Mouse (Mus musculus) layer of hippocampus, adult 2 months (tissue): ENCODE measurements around the gene Kif18b. TPM values are rescaled to one million over a fixed set of nuclear protein-coding genes. Genes with fewer than 3 reads are reported as not detected.

Experiments used
- DNase-seq, 2 experiments: peaks; one replicate each; pipeline ENCODE4 v3.0.0; 2022; ENCODE audit warnings: low spot score in 2 of 2
- H3K27ac ChIP-seq: fragments of 200-600 bp; 2 replicates; pipeline ENCODE4 v1.8.1; 2022
- H3K4me3 ChIP-seq: fragments of 200-600 bp; 2 replicates; pipeline ENCODE4 v1.8.1; 2022; ENCODE audit warnings: mild to moderate bottlenecking
- CTCF ChIP-seq: fragments of 200-600 bp; conservative IDR thresholded peaks from 2 replicates; pipeline ENCODE4 v1.8.1; 2022; ENCODE audit warnings: antibody characterized with exemption, mild to moderate bottlenecking, moderate library complexity
- long read RNA-seq, 2 experiments: library from polyadenylated mRNA; stranded (forward); transcript quantifications; one replicate each; pipeline ENCODE4 v2.0.0; 2021; ENCODE audit warnings: borderline mapping rate in 2 of 2
- total RNA-seq, 2 experiments: library from RNA; stranded (reverse); gene quantifications; 2 replicates each; pipeline ENCODE4 v1.2.3; 2021

Kif18b gene
- under 1 TPM; 0.27 to 0.74 TPM for total RNA-seq
- long read RNA-seq, experiment 1, partial matches to known transcripts = 0 of 1 reads
- long read RNA-seq, experiment 1, other reads (novel, unspliced or antisense) = 0 of 1 reads
- long read RNA-seq, experiment 2, partial matches to known transcripts = 0 of 1 reads
- long read RNA-seq, experiment 2, other reads (novel, unspliced or antisense) = 1 of 1 reads

GRCm38 (mm10) chr11:102924557-102925350, at the start of gene Kif18b:
Gene Kif18b, minus strand, starts transcription at chr11:102925124.
- Histone ChIP-seq H3K27ac (peak within 1 kb of the TSS; percentile 77), H3K4me3 (peak within 1 kb of the TSS; percentile 67)
- peak; percentile 89 to 93 for DNase-seq
- no peak for TF ChIP-seq CTCF

GRCm38 (mm10) chr11:102972326-102972725, 47.4 kb upstream of the Kif18b start:
- DNase-seq = no peak
- TF ChIP-seq CTCF = no peak
- Histone ChIP-seq H3K4me3 (no peak overlapping the region), H3K27ac (no peak overlapping the region)

- TF ChIP-seq CTCF = no peak
Observed at GRCm38 (mm10) chr11:102971604-102972003, 46.7 kb upstream of the Kif18b start.

GRCm38 (mm10) chr11:102964547-102965091, 39.7 kb upstream of the Kif18b start:
- H3K27ac ChIP-seq = no peak overlapping the region
- H3K4me3 ChIP-seq = no peak overlapping the region
- no peak for TF ChIP-seq CTCF
- DNase-seq = no peak

More at GRCm38 (mm10) chr11:102971604-102972003, 46.7 kb upstream of the Kif18b start:
- Histone ChIP-seq H3K27ac (no peak overlapping the region), H3K4me3 (no peak overlapping the region)
- DNase-seq = no peak

- no peak for TF ChIP-seq CTCF
- no peak for DNase-seq
- no peak overlapping the region for H3K4me3 ChIP-seq
- H3K27ac ChIP-seq = no peak overlapping the region
Observed at GRCm38 (mm10) chr11:102963855-102964546, 39.1 kb upstream of the Kif18b start.

GRCm38 (mm10) chr11:102963246-102963854, 38.4 kb upstream of the Kif18b start:
- no peak for TF ChIP-seq CTCF
- no peak for DNase-seq
- Histone ChIP-seq H3K4me3 (no peak overlapping the region), H3K27ac (no peak overlapping the region)

- Histone ChIP-seq H3K27ac (no peak overlapping the region), H3K4me3 (no peak overlapping the region)
- DNase-seq = no peak
- TF ChIP-seq CTCF = no peak
Observed at GRCm38 (mm10) chr11:102962861-102963245, 37.9 kb upstream of the Kif18b start.

- no peak overlapping the region for H3K4me3 ChIP-seq
- no peak for TF ChIP-seq CTCF
- no peak for DNase-seq
- H3K27ac ChIP-seq = no peak overlapping the region
Observed at GRCm38 (mm10) chr11:102961082-102961481, 36.2 kb upstream of the Kif18b start.

GRCm38 (mm10) chr11:102958870-102959269, 33.9 kb upstream of the Kif18b start:
- no peak for DNase-seq
- TF ChIP-seq CTCF = peak; percentile 55
- Histone ChIP-seq H3K4me3 (no peak overlapping the region), H3K27ac (no peak overlapping the region)

GRCm38 (mm10) chr11:102958431-102958830, 33.5 kb upstream of the Kif18b start:
- H3K27ac ChIP-seq = no peak overlapping the region
- no peak for DNase-seq
- TF ChIP-seq CTCF = no peak
- no peak overlapping the region for H3K4me3 ChIP-seq

- H3K4me3 ChIP-seq = no peak overlapping the region
- TF ChIP-seq CTCF = no peak
- no peak for DNase-seq
- no peak overlapping the region for H3K27ac ChIP-seq
Observed at GRCm38 (mm10) chr11:102957692-102958091, 32.8 kb upstream of the Kif18b start.

GRCm38 (mm10) chr11:102956962-102957614, 32.2 kb upstream of the Kif18b start:
- DNase-seq = no peak
- no peak overlapping the region for H3K27ac ChIP-seq
- no peak overlapping the region for H3K4me3 ChIP-seq
- no peak for TF ChIP-seq CTCF

- no peak for DNase-seq
- Histone ChIP-seq H3K4me3 (no peak overlapping the region), H3K27ac (no peak overlapping the region)
- TF ChIP-seq CTCF = no peak
Observed at GRCm38 (mm10) chr11:102952922-102953321, 28.0 kb upstream of the Kif18b start.
